Mouse (Mus musculus): ENCODE results near the gene Il12rb1.

Gene Il12rb1

GRCm38 (mm10) chr8:70773833-70774232 lies 34.4 kb upstream of the Il12rb1 start:
- DNase-seq (ENCODE audit: low read depth, low spot score) = no peak

- DNase-seq (ENCODE audit: low read depth, low spot score) = no peak
These were observed 33.5 kb upstream of the Il12rb1 start for GRCm38 (mm10) chr8:70774740-70775139.

- DNase-seq (ENCODE audit: low read depth, low spot score) = no peak
These were observed 33.0 kb upstream of the Il12rb1 start for GRCm38 (mm10) chr8:70775227-70775626.

- no peak for DNase-seq (ENCODE audit: low read depth, low spot score)
These were observed 32.3 kb upstream of the Il12rb1 start for GRCm38 (mm10) chr8:70775851-70776495.

- DNase-seq (ENCODE audit: low read depth, low spot score) = peak; percentile 98
These were observed 31.5 kb upstream of the Il12rb1 start, which contains the start of gene Pik3r2 for GRCm38 (mm10) chr8:70776496-70777444. TSS of gene Pik3r2 (minus strand) at chr8:70776713.

GRCm38 (mm10) chr8:70780093-70780492 lies 28.2 kb upstream of the Il12rb1 start:
- DNase-seq (ENCODE audit: low read depth, low spot score) = no peak

- no peak for DNase-seq (ENCODE audit: low read depth, low spot score)
These were observed 21.8 kb upstream of the Il12rb1 start for GRCm38 (mm10) chr8:70786291-70787050.

- DNase-seq (ENCODE audit: low read depth, low spot score) = no peak
These were observed 21.2 kb upstream of the Il12rb1 start for GRCm38 (mm10) chr8:70787051-70787445.

- peak; percentile 70 for DNase-seq (ENCODE audit: low read depth, low spot score)
These were observed 20.1 kb upstream of the Il12rb1 start for GRCm38 (mm10) chr8:70787941-70788667.

- no peak for DNase-seq (ENCODE audit: low read depth, low spot score)
These were observed 19.2 kb upstream of the Il12rb1 start for GRCm38 (mm10) chr8:70789046-70789445.

- DNase-seq (ENCODE audit: low read depth, low spot score) = no peak
These were observed 17.4 kb upstream of the Il12rb1 start for GRCm38 (mm10) chr8:70790846-70791245.

- no peak for DNase-seq (ENCODE audit: low read depth, low spot score)
These were observed 17.0 kb upstream of the Il12rb1 start for GRCm38 (mm10) chr8:70791294-70791701.

GRCm38 (mm10) chr8:70791975-70792691 lies 16.1 kb upstream of the Il12rb1 start:
- DNase-seq (ENCODE audit: low read depth, low spot score) = peak; percentile 97

GRCm38 (mm10) chr8:70792700-70793099 lies 15.5 kb upstream of the Il12rb1 start:
- DNase-seq (ENCODE audit: low read depth, low spot score) = no peak

- DNase-seq (ENCODE audit: low read depth, low spot score) = no peak
These were observed 14.0 kb upstream of the Il12rb1 start for GRCm38 (mm10) chr8:70794215-70794614.

- no peak for DNase-seq (ENCODE audit: low read depth, low spot score)
These were observed 12.9 kb upstream of the Il12rb1 start for GRCm38 (mm10) chr8:70795370-70795769.

- no peak for DNase-seq (ENCODE audit: low read depth, low spot score)
These were observed 11.7 kb upstream of the Il12rb1 start for GRCm38 (mm10) chr8:70796403-70797080.

- DNase-seq (ENCODE audit: low read depth, low spot score) = peak; percentile 91
These were observed 10.9 kb upstream of the Il12rb1 start for GRCm38 (mm10) chr8:70797081-70798070.

- DNase-seq (ENCODE audit: low read depth, low spot score) = no peak
These were observed 10.0 kb upstream of the Il12rb1 start for GRCm38 (mm10) chr8:70798281-70798680.
